Mouse (Mus musculus) liver, adult 2 months (tissue): ENCODE results near the gene Arhgap8.

Source experiments
- CTCF ChIP-seq: fragments of 200-500 bp; IDR thresholded peaks from 2 replicates; pipeline ENCODE4 v1.5.1; 2011; ENCODE audit warnings: low read depth, low read length, control low read depth
- POLR2A ChIP-seq: fragments of 200-500 bp; IDR thresholded peaks from 2 replicates; pipeline ENCODE4 v1.6.1; 2011; ENCODE audit warnings: low read length, control low read depth; ENCODE audit not compliant: insufficient read depth; ENCODE audit errors: extremely low read depth

DNA sequence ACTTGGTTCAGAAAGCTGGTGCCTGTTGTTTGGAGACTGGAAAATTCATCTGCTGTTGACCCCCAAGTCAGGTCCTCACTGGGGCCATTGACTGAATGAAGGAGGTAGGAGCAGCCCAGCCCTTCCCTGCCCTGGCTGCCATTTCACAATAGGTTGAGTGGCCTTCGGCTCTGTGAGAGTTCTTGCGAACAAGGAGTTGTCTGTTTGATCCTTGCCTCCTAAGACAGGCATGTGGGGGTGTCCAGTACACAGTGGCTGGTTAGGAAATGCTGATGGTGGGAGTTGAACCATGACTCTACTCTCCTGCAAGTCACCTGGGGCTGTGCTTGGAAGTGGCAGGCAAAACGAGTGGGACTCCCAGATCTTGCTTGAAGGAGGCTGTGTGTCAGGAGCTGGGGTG lies 40.1 kb upstream of the Arhgap8 start:
- TF ChIP-seq CTCF (no peak), POLR2A (no peak)
